Mouse (Mus musculus): ENCODE data around the gene Midn. TPM values are rescaled to one million over a fixed set of nuclear protein-coding genes. Genes with fewer than 3 reads are reported as not detected.

Gene Midn
- total and polyA plus RNA-seq, 3 experiments = 8.1 to 26.7 TPM; not detected in 1

GRCm38 (mm10) chr10:80146568-80147011, 1.5 kb upstream of the Midn start:
- Histone ChIP-seq H3K4me3 (ENCODE audit: control insufficient read depth in 1 of 2, insufficient read depth in 1 of 2, low read depth in 2 of 2, low read length in 2 of 2) (no peak overlapping the region), H3K36me3 (ENCODE audit: control insufficient read depth in 1 of 2, insufficient read depth in 2 of 2, low read length in 2 of 2) (peaks cover 0 to 12% of the 10 kb centered on the region in 2 experiments; a peak in 2 of 4 replicates), H3K9ac (ENCODE audit: control insufficient read depth, low read depth, low read length, poor library complexity, severe bottlenecking) (no peak overlapping the region), H3K79me2 (ENCODE audit: control insufficient read depth, insufficient read depth, low read length, poor library complexity) (peaks cover 42% of the 10 kb centered on the region), H3K9me3 (replicated peaks; ENCODE audit: insufficient read depth, low read length) (no peaks in the 10 kb centered on the region), H3K27me3 (ENCODE audit: control insufficient read depth in 1 of 2, insufficient read depth in 2 of 2, low read length in 2 of 2) (no peaks in the 10 kb centered on the region), H3K27ac (ENCODE audit: control insufficient read depth, low read depth, low read length) (peak overlapping the region; percentile 34), H3K4me1 (ENCODE audit: control insufficient read depth in 1 of 2, insufficient read depth in 2 of 2, low read length in 2 of 2) (peaks cover 0 to 41% of the 10 kb centered on the region in 2 experiments; a peak in 2 of 4 replicates)
- DNase-seq (ENCODE audit: low read depth, low spot score) = no peak
- TF ChIP-seq POLR2AphosphoS2 (IDR thresholded peaks at IDR 0.05; ENCODE audit: low read length) (peak; percentile 6; the same call in 1 of the 2 replicates), MXI1 (IDR thresholded peaks at IDR 0.05; ENCODE audit: low read depth, low read length) (0 out of 2 replicates have a peak, but pooled peaks have one; percentile 1), SIN3A (IDR thresholded peaks at IDR 0.05; ENCODE audit: low read length) (0 out of 2 replicates have a peak, but pooled peaks have one; percentile 23), NELFE (IDR thresholded peaks at IDR 0.05; ENCODE audit: low read depth, low read length) (no peak)

GRCm38 (mm10) chr10:80147146-80147718, 840 bp upstream of the Midn start:
- Histone ChIP-seq H3K36me3 (ENCODE audit: control insufficient read depth in 1 of 2, insufficient read depth in 2 of 2, low read length in 2 of 2) (peaks cover 0 to 14% of the 10 kb centered on the region in 2 experiments; a peak in 2 of 4 replicates), H3K9me3 (replicated peaks; ENCODE audit: insufficient read depth, low read length) (no peaks in the 10 kb centered on the region), H3K4me1 (ENCODE audit: control insufficient read depth in 1 of 2, insufficient read depth in 2 of 2, low read length in 2 of 2) (peaks cover 0 to 47% of the 10 kb centered on the region in 2 experiments; a peak in 2 of 4 replicates), H3K27me3 (ENCODE audit: control insufficient read depth in 1 of 2, insufficient read depth in 2 of 2, low read length in 2 of 2) (no peaks in the 10 kb centered on the region), H3K27ac (ENCODE audit: control insufficient read depth, low read depth, low read length) (peak overlapping the region; percentile 86), H3K79me2 (ENCODE audit: control insufficient read depth, insufficient read depth, low read length, poor library complexity) (peaks cover 48% of the 10 kb centered on the region), H3K9ac (ENCODE audit: control insufficient read depth, low read depth, low read length, poor library complexity, severe bottlenecking) (peak overlapping the region; percentile 77), H3K4me3 (ENCODE audit: control insufficient read depth in 1 of 2, insufficient read depth in 1 of 2, low read depth in 2 of 2, low read length in 2 of 2) (peak overlapping the region in 1 of 2 experiments; percentile 62; a peak in 3 of 4 replicates)
- no peak for DNase-seq (ENCODE audit: low read depth, low spot score)
- TF ChIP-seq POLR2A (IDR thresholded peaks at IDR 0.05; ENCODE audit: control insufficient read depth in 1 of 2, insufficient read depth in 1 of 2, low read depth in 1 of 2, low read length in 2 of 2, poor library complexity in 1 of 2) (0 out of 4 replicates have a peak, but pooled peaks of 1 of the 2 experiments have one; percentile 34), NRF1 (IDR thresholded peaks at IDR 0.05; ENCODE audit: insufficient read depth, low read depth, low read length, poor library complexity, severe bottlenecking) (no peak)

GRCm38 (mm10) chr10:80148610-80149290, 678 bp downstream of the Midn start:
- peak; percentile 95 for DNase-seq (ENCODE audit: low read depth, low spot score)
- no peaks in the 10 kb centered on the region for H3K9me3 ChIP-seq (replicated peaks; ENCODE audit: insufficient read depth, low read length)
- peak overlapping the region; percentile 62 to 82 for H3K4me3 ChIP-seq (ENCODE audit: control insufficient read depth in 1 of 2, insufficient read depth in 1 of 2, low read depth in 2 of 2, low read length in 2 of 2)
- no peaks in the 10 kb centered on the region for H3K27me3 ChIP-seq (ENCODE audit: control insufficient read depth in 1 of 2, insufficient read depth in 2 of 2, low read length in 2 of 2)
- peaks cover 0 to 46% of the 10 kb centered on the region in 2 experiments; a peak in 2 of 4 replicates for H3K4me1 ChIP-seq (ENCODE audit: control insufficient read depth in 1 of 2, insufficient read depth in 2 of 2, low read length in 2 of 2)
- peaks cover 38% of the 10 kb centered on the region for H3K79me2 ChIP-seq (ENCODE audit: control insufficient read depth, insufficient read depth, low read length, poor library complexity)
- H3K9ac ChIP-seq (ENCODE audit: control insufficient read depth, low read depth, low read length, poor library complexity, severe bottlenecking) = peak overlapping the region; percentile 77
- peak overlapping the region; percentile 86 for H3K27ac ChIP-seq (ENCODE audit: control insufficient read depth, low read depth, low read length)
- H3K36me3 ChIP-seq (ENCODE audit: control insufficient read depth in 1 of 2, insufficient read depth in 2 of 2, low read length in 2 of 2) = peaks cover 0 to 20% of the 10 kb centered on the region in 2 experiments; a peak in 2 of 4 replicates
- TF ChIP-seq RCOR1 (IDR thresholded peaks at IDR 0.05; ENCODE audit: low read depth, low read length) = 0 out of 2 replicates have a peak, but pooled peaks have one; percentile 8
- no peak for TF ChIP-seq TBP (IDR thresholded peaks at IDR 0.05; ENCODE audit: low read depth, low read length)
- TF ChIP-seq CHD1 (IDR thresholded peaks at IDR 0.05; ENCODE audit: low read depth, low read length) = 0 out of 2 replicates have a peak, but pooled peaks have one; percentile 49
- peak; percentile 89 for TF ChIP-seq SIN3A (IDR thresholded peaks at IDR 0.05; ENCODE audit: low read length)
- peak; percentile 11; the same call in 1 of the 2 replicates for TF ChIP-seq TCF12 (IDR thresholded peaks at IDR 0.05; ENCODE audit: low read depth, low read length)
- no peak for TF ChIP-seq BHLHE40 (IDR thresholded peaks at IDR 0.05; ENCODE audit: borderline replicate concordance, low read depth, low read length)
- TF ChIP-seq CTCF (IDR thresholded peaks at IDR 0.05 in 2 of 3, conservative IDR thresholded peaks at IDR 0.05 in 1 of 3; ENCODE audit: control insufficient read depth in 1 of 3, insufficient read depth in 1 of 3, low read depth in 2 of 3, low read length in 3 of 3, poor library complexity in 1 of 3, severe bottlenecking in 1 of 3) = peak; percentile 23 to 88 (median 81); a peak in 5 of 6 replicates
- peak; percentile 21 for TF ChIP-seq NELFE (IDR thresholded peaks at IDR 0.05; ENCODE audit: low read depth, low read length)
- TF ChIP-seq ZNF384 (IDR thresholded peaks at IDR 0.05; ENCODE audit: low read depth, low read length) = peak; percentile 95
- peak; percentile 66 for TF ChIP-seq ETS1 (IDR thresholded peaks at IDR 0.05; ENCODE audit: low read depth, low read length)
- TF ChIP-seq RAD21 (IDR thresholded peaks at IDR 0.05; ENCODE audit: low read depth, low read length) = peak; percentile 43
- peak; percentile 68 for TF ChIP-seq NRF1 (IDR thresholded peaks at IDR 0.05; ENCODE audit: insufficient read depth, low read depth, low read length, poor library complexity, severe bottlenecking)
- TF ChIP-seq POLR2AphosphoS2 (IDR thresholded peaks at IDR 0.05; ENCODE audit: low read length) = peak; percentile 34; the same call in 1 of the 2 replicates
- TF ChIP-seq UBTF (IDR thresholded peaks at IDR 0.05; ENCODE audit: borderline replicate concordance, insufficient read depth, low read depth, low read length) = no peak
- TF ChIP-seq MEF2A (IDR thresholded peaks at IDR 0.05; ENCODE audit: extremely low read depth, insufficient replicate concordance, low read depth, low read length, poor library complexity, severe bottlenecking) = no peak
- TF ChIP-seq ZC3H11A (IDR thresholded peaks at IDR 0.05; ENCODE audit: low read depth, low read length) = no peak
- TF ChIP-seq HCFC1 (IDR thresholded peaks at IDR 0.05; ENCODE audit: low read depth, low read length) = no peak; the same call in none of the 2 replicates
- TF ChIP-seq MXI1 (IDR thresholded peaks at IDR 0.05; ENCODE audit: low read depth, low read length) = peak; percentile 71
- peak; percentile 95 for TF ChIP-seq MAZ (IDR thresholded peaks at IDR 0.05; ENCODE audit: low read depth, low read length)

Data from MEL (cell line).